Mouse (Mus musculus): ENCODE data around the gene Gba.
"Not testable (repeated sequence)": the region's sequence is repeated elsewhere in the genome, so short reads cannot be mapped to it uniquely, and the experiment has no call there.

DNA sequence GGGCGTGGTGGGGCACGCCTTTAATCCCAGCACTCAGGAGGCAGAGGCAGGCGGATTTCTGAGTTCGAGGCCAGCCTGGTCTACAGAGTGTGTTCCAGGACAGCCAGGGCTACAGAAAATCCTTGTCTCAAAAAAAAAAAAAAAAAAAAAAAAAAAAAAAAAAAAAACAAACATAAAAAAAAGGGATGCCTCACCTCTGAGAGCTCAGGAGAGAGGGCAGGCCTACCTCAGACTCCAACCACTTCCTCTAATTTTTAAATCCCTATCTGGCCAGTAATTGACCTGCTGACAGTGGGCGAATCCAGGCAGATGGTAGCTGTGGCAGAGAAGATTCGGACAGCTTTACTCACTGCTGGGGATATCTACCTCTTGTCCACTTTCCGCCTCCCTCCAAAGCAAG lies 13.7 kb downstream of the Gba start:
- not testable (repeated sequence) for TF ChIP-seq CTCF (IDR thresholded peaks at IDR 0.05; ENCODE audit: low read depth, low read length); POLR2A (IDR thresholded peaks at IDR 0.05; ENCODE audit: extremely low read depth, insufficient read depth, low read length)
